Mouse (Mus musculus) embryonic facial prominence, embryonic 15.5 days (tissue): ENCODE measurements around the gene Grk1. TPM values are rescaled to one million over a fixed set of nuclear protein-coding genes. Genes with fewer than 3 reads are reported as not detected.

Source experiments
- ATAC-seq: fragments of 200-750 bp; cut with Nextera tagmentation; 2 replicates; pipeline ENCODE4 v1.8.0; 2017; ENCODE audit warnings: low read depth, moderate TSS enrichment; ENCODE audit not compliant: insufficient number of reproducible peaks, low FRiP score, low TSS enrichment
- H3K27ac ChIP-seq: fragments of 300-500 bp; sonication (generic); replicated peaks from 2 replicates; pipeline ENCODE4 v1.5.1; 2015; ENCODE audit warnings: mild to moderate bottlenecking, inconsistent platforms
- H3K27me3 ChIP-seq: fragments of 300-500 bp; sonication (generic); 2 replicates; pipeline ENCODE4 v1.6.1; 2015; ENCODE audit warnings: inconsistent platforms
- H3K36me3 ChIP-seq: fragments of 300-500 bp; sonication (generic); 2 replicates; pipeline ENCODE4 v1.6.1; 2015; ENCODE audit warnings: mild to moderate bottlenecking, inconsistent platforms
- H3K4me1 ChIP-seq: fragments of 300-500 bp; sonication (generic); 2 replicates; pipeline ENCODE4 v1.6.1; 2015; ENCODE audit warnings: inconsistent platforms
- H3K4me2 ChIP-seq: fragments of 300-500 bp; sonication (generic); replicated peaks from 2 replicates; pipeline ENCODE4 v1.6.1; 2015; ENCODE audit warnings: mild to moderate bottlenecking, inconsistent platforms
- H3K4me3 ChIP-seq: fragments of 300-500 bp; sonication (generic); replicated peaks from 2 replicates; pipeline ENCODE4 v1.5.1; 2015; ENCODE audit warnings: mild to moderate bottlenecking, inconsistent platforms
- H3K9ac ChIP-seq: fragments of 300-500 bp; sonication (generic); 2 replicates; pipeline ENCODE4 v1.6.1; 2015; ENCODE audit warnings: inconsistent platforms
- H3K9me3 ChIP-seq: fragments of 300-500 bp; sonication (generic); replicated peaks from 2 replicates; pipeline ENCODE4 v1.6.1; 2016; ENCODE audit warnings: inconsistent platforms
- WGBS: fragments of 180-500 bp; shearing (Covaris S2); methylation state at CpG from one replicate; pipeline ENCODE4 v1.1.7; 2015; 5-methylcytosine and 5-hydroxymethylcytosine counted together
- polyA plus RNA-seq: library from polyadenylated mRNA; unstranded; fragments of >200 nt; fragmentation: Nextera tagmentation; extraction: Ambion mirVana; gene quantifications from 2 replicates; pipeline ENCODE4 v1.2.1, GENCODE M21; 2015

Gene Grk1
- polyA plus RNA-seq: 0.04 TPM in 1 of 2 replicates, not detected in the other

- no peak for ATAC-seq
- Histone ChIP-seq H3K27me3 (no peaks in the 10 kb centered on the region), H3K9ac (no peak within 1 kb of the TSS), H3K9me3 (no peaks in the 10 kb centered on the region), H3K27ac (no peak within 1 kb of the TSS), H3K4me2 (no peak within 1 kb of the TSS), H3K4me1 (no peaks in the 10 kb centered on the region), H3K4me3 (no peak within 1 kb of the TSS), H3K36me3 (no peaks in the 10 kb centered on the region)
- 80% methylated on average over 5 of the region's 5 CpGs for WGBS
Measured at GRCm38 (mm10) chr8:13404666-13405131, at the start of gene Grk1. Gene Grk1, plus strand, starts transcription at chr8:13405081.

- 79% methylated on average over 6 of the region's 6 CpGs for WGBS
- no peaks in the 10 kb centered on the region for H3K27me3 ChIP-seq
- H3K9ac ChIP-seq: no peak overlapping the region
- H3K4me3 ChIP-seq: no peak overlapping the region
- no peak for ATAC-seq
- peaks cover 93% of the 10 kb centered on the region for H3K36me3 ChIP-seq
- H3K27ac ChIP-seq: no peak overlapping the region
- H3K4me1 ChIP-seq: 0 out of 2 replicates have a peak, but pooled peaks cover 4% of the 10 kb centered on the region
- H3K4me2 ChIP-seq: no peak overlapping the region
- H3K9me3 ChIP-seq: no peaks in the 10 kb centered on the region
Measured at GRCm38 (mm10) chr8:13356221-13356620, 48.7 kb upstream of the Grk1 start.

GRCm38 (mm10) chr8:13356681-13357080 is 48.2 kb upstream of the Grk1 start:
- Histone ChIP-seq H3K27ac (no peak overlapping the region), H3K4me1 (0 out of 2 replicates have a peak, but pooled peaks cover 4% of the 10 kb centered on the region), H3K27me3 (no peaks in the 10 kb centered on the region), H3K9me3 (no peaks in the 10 kb centered on the region), H3K4me2 (no peak overlapping the region), H3K4me3 (no peak overlapping the region), H3K9ac (no peak overlapping the region), H3K36me3 (peaks cover 93% of the 10 kb centered on the region)
- no peak for ATAC-seq
- WGBS: 77% methylated on average over 10 of the region's 10 CpGs

- ATAC-seq: no peak
- 83% methylated on average over 7 of the region's 7 CpGs for WGBS
- Histone ChIP-seq H3K4me2 (no peak overlapping the region), H3K9ac (no peak overlapping the region), H3K4me1 (no peaks in the 10 kb centered on the region), H3K9me3 (no peaks in the 10 kb centered on the region), H3K4me3 (no peak overlapping the region), H3K27me3 (no peaks in the 10 kb centered on the region), H3K36me3 (peaks cover 91% of the 10 kb centered on the region), H3K27ac (no peak overlapping the region)
Measured at GRCm38 (mm10) chr8:13360213-13360612, 44.7 kb upstream of the Grk1 start.

- H3K9ac ChIP-seq: no peak overlapping the region
- H3K27ac ChIP-seq: no peak overlapping the region
- H3K27me3 ChIP-seq: no peaks in the 10 kb centered on the region
- H3K4me2 ChIP-seq: no peak overlapping the region
- H3K4me1 ChIP-seq: no peaks in the 10 kb centered on the region
- H3K36me3 ChIP-seq: peaks cover 92% of the 10 kb centered on the region
- ATAC-seq: no peak
- no peaks in the 10 kb centered on the region for H3K9me3 ChIP-seq
- H3K4me3 ChIP-seq: no peak overlapping the region
- WGBS: 97% methylated on average over 6 of the region's 6 CpGs
Measured at GRCm38 (mm10) chr8:13361865-13362264, 43.0 kb upstream of the Grk1 start.

- Histone ChIP-seq H3K4me2 (no peak overlapping the region), H3K4me1 (no peaks in the 10 kb centered on the region), H3K36me3 (peaks cover 88% of the 10 kb centered on the region), H3K27ac (no peak overlapping the region), H3K9ac (no peak overlapping the region), H3K9me3 (no peaks in the 10 kb centered on the region), H3K4me3 (no peak overlapping the region), H3K27me3 (no peaks in the 10 kb centered on the region)
- WGBS: 82% methylated on average over 8 of the region's 8 CpGs
- no peak for ATAC-seq
Measured at GRCm38 (mm10) chr8:13373151-13373662, 31.7 kb upstream of the Grk1 start.

- H3K9me3 ChIP-seq: no peaks in the 10 kb centered on the region
- H3K36me3 ChIP-seq: peaks cover 25% of the 10 kb centered on the region
- WGBS: 88% methylated on average over 7 of the region's 7 CpGs
- no peak for ATAC-seq
- H3K4me3 ChIP-seq: no peak overlapping the region
- H3K9ac ChIP-seq: no peak overlapping the region
- no peaks in the 10 kb centered on the region for H3K27me3 ChIP-seq
- no peak overlapping the region for H3K4me2 ChIP-seq
- H3K27ac ChIP-seq: no peak overlapping the region
- H3K4me1 ChIP-seq: no peaks in the 10 kb centered on the region
Measured at GRCm38 (mm10) chr8:13381630-13382029, 23.3 kb upstream of the Grk1 start.

GRCm38 (mm10) chr8:13382536-13382935 is 22.3 kb upstream of the Grk1 start:
- Histone ChIP-seq H3K9ac (no peak overlapping the region), H3K4me3 (no peak overlapping the region), H3K27ac (no peak overlapping the region), H3K9me3 (no peaks in the 10 kb centered on the region), H3K4me2 (no peak overlapping the region), H3K27me3 (no peaks in the 10 kb centered on the region), H3K36me3 (peaks cover 19% of the 10 kb centered on the region), H3K4me1 (no peaks in the 10 kb centered on the region)
- ATAC-seq: no peak
- WGBS: 87% methylated on average over 3 of the region's 3 CpGs

- H3K9me3 ChIP-seq: no peaks in the 10 kb centered on the region
- no peaks in the 10 kb centered on the region for H3K4me1 ChIP-seq
- H3K36me3 ChIP-seq: peaks cover 18% of the 10 kb centered on the region
- H3K27me3 ChIP-seq: no peaks in the 10 kb centered on the region
- H3K9ac ChIP-seq: no peak overlapping the region
- no peak overlapping the region for H3K4me2 ChIP-seq
- no peak for ATAC-seq
- 86% methylated on average over 4 of the region's 4 CpGs for WGBS
- H3K4me3 ChIP-seq: no peak overlapping the region
- H3K27ac ChIP-seq: no peak overlapping the region
Measured at GRCm38 (mm10) chr8:13382999-13383398, 21.9 kb upstream of the Grk1 start.

GRCm38 (mm10) chr8:13386366-13386765 is 18.5 kb upstream of the Grk1 start:
- Histone ChIP-seq H3K9ac (no peak overlapping the region), H3K9me3 (no peaks in the 10 kb centered on the region), H3K4me1 (no peaks in the 10 kb centered on the region), H3K36me3 (no peaks in the 10 kb centered on the region), H3K27ac (no peak overlapping the region), H3K4me2 (no peak overlapping the region), H3K4me3 (no peak overlapping the region), H3K27me3 (no peaks in the 10 kb centered on the region)
- no peak for ATAC-seq
- WGBS: 69% methylated on average over 13 of the region's 13 CpGs

- no peaks in the 10 kb centered on the region for H3K9me3 ChIP-seq
- no peak overlapping the region for H3K4me3 ChIP-seq
- H3K9ac ChIP-seq: no peak overlapping the region
- H3K36me3 ChIP-seq: no peaks in the 10 kb centered on the region
- ATAC-seq: no peak
- 72% methylated on average over 8 of the region's 8 CpGs for WGBS
- H3K27me3 ChIP-seq: no peaks in the 10 kb centered on the region
- H3K4me2 ChIP-seq: no peak overlapping the region
- H3K4me1 ChIP-seq: no peaks in the 10 kb centered on the region
- H3K27ac ChIP-seq: no peak overlapping the region
Measured at GRCm38 (mm10) chr8:13387728-13388127, 17.2 kb upstream of the Grk1 start.

- no peak overlapping the region for H3K4me3 ChIP-seq
- no peak overlapping the region for H3K27ac ChIP-seq
- ATAC-seq: no peak
- H3K9ac ChIP-seq: no peak overlapping the region
- no peaks in the 10 kb centered on the region for H3K36me3 ChIP-seq
- no peaks in the 10 kb centered on the region for H3K9me3 ChIP-seq
- 66% methylated on average over 2 of the region's 2 CpGs for WGBS
- no peaks in the 10 kb centered on the region for H3K4me1 ChIP-seq
- H3K4me2 ChIP-seq: no peak overlapping the region
- H3K27me3 ChIP-seq: no peaks in the 10 kb centered on the region
Measured at GRCm38 (mm10) chr8:13388744-13389143, 16.1 kb upstream of the Grk1 start.
